Mouse (Mus musculus): ENCODE data around the gene Fdps.
A peak's percentile ranks its signal among the peaks of the same experiment; 100 is the strongest.
"Not testable (repeated sequence)": the region's sequence is repeated elsewhere in the genome, so short reads cannot be mapped to it uniquely, and the experiment has no call there.

The Fdps gene

DNA sequence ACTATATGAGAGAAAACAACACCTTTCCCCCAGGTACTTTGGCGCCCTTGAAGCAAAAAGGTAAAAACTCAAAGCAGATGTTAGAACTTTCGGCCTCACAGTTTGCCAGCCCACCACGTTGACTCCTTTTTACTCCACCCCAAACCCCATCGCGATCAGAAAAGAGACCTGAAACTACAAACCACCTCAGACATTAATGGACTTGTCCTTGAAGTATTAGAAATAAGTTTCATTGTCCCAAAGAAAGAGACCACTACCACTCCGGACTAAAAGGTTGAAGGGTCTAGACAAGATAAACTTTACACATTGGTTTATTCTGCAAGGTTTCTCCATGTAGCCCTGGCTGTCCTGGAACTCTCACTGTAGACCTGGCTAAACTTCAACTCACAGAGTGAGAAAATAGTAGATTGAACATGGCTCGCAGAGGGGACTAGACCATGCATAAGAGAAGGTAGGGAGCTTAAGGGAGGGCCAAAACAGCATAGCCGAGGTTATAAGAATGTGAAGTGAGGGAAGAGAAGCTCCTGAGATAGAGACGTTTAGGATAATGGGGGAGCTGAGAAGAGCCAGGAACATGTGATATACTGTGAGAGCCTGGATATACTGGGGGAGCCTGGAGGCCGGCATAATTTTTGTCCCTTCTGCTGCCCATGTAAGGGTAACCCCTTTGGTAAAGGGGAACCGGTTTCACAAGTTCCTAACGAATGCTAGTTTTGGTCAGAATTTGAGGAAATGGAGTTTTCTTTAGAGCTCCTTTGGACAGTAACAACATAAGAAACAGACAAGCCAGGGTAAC lies 934 bp upstream of the Fdps start:
- DNase-seq (ENCODE audit: low read depth) = no peak

GRCm38 (mm10) chr3:89101459-89101811 lies 324 bp downstream of the Fdps start:
- no peak for DNase-seq (ENCODE audit: low read depth)

GRCm38 (mm10) chr3:89100811-89101210 lies 948 bp downstream of the Fdps start, which contains the start of gene Gm43738:
TSS of gene Gm43738 (minus strand) at chr3:89101099.
- no peak for DNase-seq (ENCODE audit: low read depth)

DNA sequence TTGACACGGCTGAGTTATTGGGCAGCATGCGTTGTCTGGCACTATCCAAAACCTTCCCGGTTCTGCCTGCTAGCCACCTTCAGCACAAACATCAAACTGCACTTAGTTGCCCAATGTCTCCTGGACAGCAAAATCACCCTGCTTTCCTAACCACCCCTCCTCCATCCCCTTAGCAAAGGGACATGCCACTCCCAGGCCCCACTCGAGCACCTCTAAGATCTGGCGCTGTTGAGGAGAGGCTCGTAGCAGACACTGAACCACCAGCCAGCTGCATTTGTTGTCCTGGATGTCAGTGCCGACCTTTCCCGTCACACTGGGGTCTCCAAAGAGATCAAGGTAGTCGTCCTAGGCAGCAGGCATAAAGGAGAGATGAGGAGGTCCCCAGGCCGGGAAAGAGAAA lies 7.7 kb downstream of the Fdps start:
- DNase-seq (ENCODE audit: low read depth) = no peak

- peak; percentile 71 for DNase-seq (ENCODE audit: low read depth)
Observed at GRCm38 (mm10) chr3:89093175-89093574, 8.6 kb downstream of the Fdps start, which contains the start of gene Rusc1. TSS of gene Rusc1 (minus strand) at chr3:89093311.

DNA sequence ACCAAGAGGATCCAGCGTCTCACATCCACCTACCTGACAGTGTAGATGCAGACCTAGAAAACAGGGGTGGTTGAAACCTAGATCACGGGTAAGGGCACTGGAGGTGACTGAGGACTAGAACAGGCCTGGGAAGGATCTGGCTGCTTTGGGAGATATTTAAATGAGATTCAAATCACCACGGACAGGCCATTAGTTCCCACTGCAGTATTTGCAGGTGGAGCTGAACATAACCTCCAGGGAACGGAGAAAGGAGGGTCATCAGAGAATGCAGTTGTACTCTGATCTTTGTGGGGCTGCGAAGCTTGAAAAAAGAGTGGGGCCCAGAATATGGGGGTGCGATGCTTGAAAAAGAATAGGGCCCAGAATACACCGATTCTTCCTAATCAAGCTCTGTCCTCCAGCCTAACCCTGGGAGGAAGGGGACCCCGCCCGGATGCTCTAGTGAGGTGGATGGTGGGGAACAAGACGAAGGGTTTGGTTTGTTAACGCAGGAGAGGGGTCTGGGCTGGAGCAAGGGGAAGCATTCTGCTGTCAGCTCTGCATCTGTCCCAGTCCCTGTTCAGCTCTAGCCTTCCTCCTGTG lies 9.2 kb downstream of the Fdps start:
- DNase-seq (ENCODE audit: low read depth) = no peak

- no peak for DNase-seq (ENCODE audit: low read depth)
Observed at GRCm38 (mm10) chr3:89091811-89092508, 9.8 kb downstream of the Fdps start.

GRCm38 (mm10) chr3:89090694-89091655 lies 10.8 kb downstream of the Fdps start:
- peak; percentile 65 for DNase-seq (ENCODE audit: low read depth)

GRCm38 (mm10) chr3:89089882-89090591 lies 11.7 kb downstream of the Fdps start:
- peak; percentile 93 for DNase-seq (ENCODE audit: low read depth)

- DNase-seq (ENCODE audit: low read depth) = no peak
Observed at GRCm38 (mm10) chr3:89088974-89089373, 12.8 kb downstream of the Fdps start.

DNA sequence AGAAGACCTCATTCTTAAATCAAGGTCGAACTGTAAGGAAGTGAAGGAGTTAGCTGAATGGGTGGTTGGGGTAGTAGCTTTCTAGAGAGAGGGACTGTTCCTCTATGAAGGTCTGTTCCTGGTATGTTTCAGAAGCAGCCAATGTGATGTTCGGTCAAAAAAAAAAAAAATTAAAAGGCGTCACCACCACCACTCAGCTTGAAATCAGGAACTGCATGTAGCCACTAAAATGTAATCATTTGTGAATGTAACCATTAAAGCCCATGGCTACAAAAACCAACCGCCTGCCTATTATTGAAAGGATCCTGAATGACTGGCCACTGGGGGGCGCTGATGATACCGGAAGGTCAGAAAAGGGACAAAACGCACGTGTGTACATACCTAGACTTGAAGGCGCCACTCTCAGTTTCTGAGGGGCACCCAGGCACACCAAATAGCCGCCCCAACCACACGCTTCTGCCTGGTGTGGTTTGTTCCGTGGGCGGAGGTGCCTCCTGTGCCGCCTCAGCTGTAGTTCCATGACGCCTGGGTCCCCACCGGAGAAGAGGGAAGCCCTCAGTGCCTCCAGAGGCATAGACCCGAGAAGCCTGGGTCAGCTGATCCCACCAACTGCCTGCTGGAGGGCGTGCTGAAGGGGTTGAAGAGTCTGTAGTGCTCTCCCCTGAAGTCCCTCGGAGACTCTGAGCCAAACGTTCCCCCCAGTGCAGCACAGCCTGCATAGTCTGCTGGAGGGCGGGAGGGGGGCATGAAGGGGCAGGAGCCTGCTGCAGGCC lies 14.2 kb downstream of the Fdps start:
- peak; percentile 88 for DNase-seq (ENCODE audit: low read depth)

GRCm38 (mm10) chr3:89084654-89085190 lies 17.0 kb downstream of the Fdps start:
- DNase-seq (ENCODE audit: low read depth) = no peak

DNA sequence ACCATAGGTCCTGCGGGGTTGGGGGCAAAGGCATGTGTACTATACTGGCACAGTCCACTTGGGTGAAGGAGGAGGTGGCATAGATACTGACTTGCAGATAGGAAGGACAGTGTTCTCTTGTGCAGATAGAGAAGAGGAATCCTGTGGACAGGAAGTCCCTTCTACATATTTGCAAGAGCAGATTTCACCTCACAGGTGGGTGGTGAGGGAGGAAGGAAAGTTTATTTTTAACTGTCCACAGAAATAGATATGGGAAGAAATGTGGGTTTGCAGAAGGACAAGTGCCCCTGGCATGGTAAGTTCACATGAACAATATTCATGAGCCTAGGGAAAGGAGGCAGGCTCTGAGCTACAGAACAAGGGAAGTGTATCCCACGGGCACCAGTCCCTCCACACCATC lies 17.6 kb downstream of the Fdps start:
- DNase-seq (ENCODE audit: low read depth) = no peak

DNA sequence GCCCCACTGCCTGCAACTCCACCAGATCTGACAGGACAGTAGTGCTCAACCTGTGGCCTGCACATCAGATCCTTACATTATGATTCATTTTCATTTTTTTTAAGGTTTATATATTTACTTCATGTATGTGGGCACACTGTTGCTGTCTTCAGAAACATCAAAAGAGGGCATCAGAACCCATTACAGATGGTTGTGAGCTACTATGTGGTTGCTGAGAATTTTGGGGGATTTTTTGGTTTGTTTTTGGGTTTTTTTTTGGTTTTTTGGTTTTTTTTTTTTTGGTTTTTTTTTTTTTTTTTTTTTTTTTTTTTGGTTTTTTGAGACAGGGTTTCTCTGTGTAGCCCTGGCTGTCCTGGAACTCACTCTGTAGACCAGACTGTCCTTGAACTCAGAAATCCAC lies 19.5 kb downstream of the Fdps start:
- DNase-seq (ENCODE audit: low read depth) = not testable (repeated sequence)

GRCm38 (mm10) chr3:89077383-89077782 lies 24.4 kb downstream of the Fdps start:
- no peak for DNase-seq (ENCODE audit: low read depth)

- no peak for DNase-seq (ENCODE audit: low read depth)
Observed at GRCm38 (mm10) chr3:89067265-89067664, 34.5 kb downstream of the Fdps start.

DNA sequence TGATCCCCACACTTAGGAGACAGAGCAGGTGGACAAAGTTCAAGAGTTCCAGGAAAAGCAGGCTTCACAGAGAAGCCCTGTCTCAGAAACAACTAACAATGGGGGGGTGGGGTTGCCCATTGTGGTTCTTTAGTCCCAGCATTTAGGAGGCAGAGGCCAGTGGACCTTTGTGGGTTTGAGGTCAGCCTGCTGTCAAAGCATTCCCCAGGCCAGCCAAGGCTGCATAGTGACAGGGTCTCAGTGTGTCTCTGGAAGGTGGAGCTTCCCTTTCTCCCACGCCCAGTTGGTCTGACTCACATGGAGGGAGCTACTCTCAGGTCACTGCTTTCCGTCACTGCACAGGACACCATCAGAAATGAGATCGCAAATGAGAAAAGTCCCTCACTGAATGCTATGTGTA lies 40.1 kb downstream of the Fdps start:
- DNase-seq (ENCODE audit: low read depth) = no peak

GRCm38 (mm10) chr3:89058783-89059182 lies 43.0 kb downstream of the Fdps start:
- peak; percentile 33 for DNase-seq (ENCODE audit: low read depth)

DNA sequence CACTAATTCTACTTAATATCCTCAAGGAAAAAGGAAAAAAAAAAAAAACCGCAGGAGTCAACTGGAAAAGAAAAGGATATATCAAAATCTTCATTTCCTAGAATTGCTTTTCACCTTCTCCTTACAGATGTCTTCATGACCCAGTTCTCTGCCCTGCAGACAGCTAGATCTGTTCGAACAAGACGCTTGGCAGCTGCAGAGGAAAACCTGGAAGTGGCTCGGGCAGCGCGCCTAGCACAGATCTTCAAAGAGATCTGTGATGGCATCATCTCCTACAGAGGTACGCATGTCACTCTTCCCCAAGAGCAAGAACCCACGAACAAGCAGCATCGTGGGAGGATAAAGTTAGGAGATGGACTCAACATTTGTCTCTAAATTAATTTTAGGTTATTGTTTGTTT lies 43.4 kb downstream of the Fdps start:
- DNase-seq (ENCODE audit: low read depth) = no peak
